Mouse (Mus musculus) kidney, embryonic 16.5 days (tissue): ENCODE results near the gene Nr0b2. TPM values are rescaled to one million over a fixed set of nuclear protein-coding genes. Genes with fewer than 3 reads are reported as not detected.

ENCODE experiments used
- ATAC-seq: fragments of 200-750 bp; cut with Nextera tagmentation; 2 replicates; pipeline ENCODE4 v1.8.0; 2017; ENCODE audit warnings: moderate TSS enrichment; ENCODE audit not compliant: low FRiP score, low TSS enrichment
- H3K27ac ChIP-seq: fragments of 300-500 bp; sonication (generic); 2 replicates; pipeline ENCODE4 v1.5.1; 2014; ENCODE audit warnings: low read length
- H3K27me3 ChIP-seq: fragments of 300-500 bp; sonication (generic); 2 replicates; pipeline ENCODE4 v1.6.1; 2014; ENCODE audit warnings: low read length, control low read depth, mixed read lengths; ENCODE audit not compliant: insufficient read depth
- H3K36me3 ChIP-seq: fragments of 300-500 bp; sonication (generic); 2 replicates; pipeline ENCODE4 v1.6.1; 2014; ENCODE audit warnings: low read length, control low read depth, mixed read lengths; ENCODE audit not compliant: insufficient read depth
- H3K4me1 ChIP-seq: fragments of 300-500 bp; sonication (generic); 2 replicates; pipeline ENCODE4 v1.6.1; 2014; ENCODE audit warnings: low read length, control low read depth, mixed read lengths; ENCODE audit not compliant: insufficient read depth
- H3K4me2 ChIP-seq: fragments of 300-500 bp; sonication (generic); replicated peaks from 2 replicates; pipeline ENCODE4 v1.6.1; 2014; ENCODE audit warnings: low read depth, low read length
- H3K4me3 ChIP-seq: fragments of 300-500 bp; sonication (generic); 2 replicates; pipeline ENCODE4 v1.5.1; 2014; ENCODE audit warnings: mild to moderate bottlenecking, low read length
- H3K9ac ChIP-seq: fragments of 300-500 bp; sonication (generic); replicated peaks from 2 replicates; pipeline ENCODE4 v1.6.1; 2014; ENCODE audit warnings: low read length
- H3K9me3 ChIP-seq: fragments of 300-500 bp; sonication (generic); 2 replicates; pipeline ENCODE4 v1.6.1; 2016; ENCODE audit warnings: low read length, control low read depth
- WGBS: fragments of 180-500 bp; shearing (Covaris S2); extraction: QIAGEN DNeasy Blood & Tissue Kit; methylation state at CpG from one replicate; pipeline ENCODE4 v1.1.7; 2014; 5-methylcytosine and 5-hydroxymethylcytosine counted together
- microRNA-seq: library from miRNA; unstranded; fragments of <30 nt; microRNA quantifications from one replicate; pipeline ENCODE4, GENCODE M21; 2016
- polyA plus RNA-seq: library from polyadenylated mRNA; unstranded; fragments of >200 nt; fragmentation: Nextera tagmentation; extraction: Ambion mirVana; gene quantifications from 2 replicates; pipeline ENCODE4 v1.2.1, GENCODE M21; 2015

Gene Nr0b2
- polyA plus RNA-seq, 1 experiment from 2014 or later, result 0.97 TPM

DNA sequence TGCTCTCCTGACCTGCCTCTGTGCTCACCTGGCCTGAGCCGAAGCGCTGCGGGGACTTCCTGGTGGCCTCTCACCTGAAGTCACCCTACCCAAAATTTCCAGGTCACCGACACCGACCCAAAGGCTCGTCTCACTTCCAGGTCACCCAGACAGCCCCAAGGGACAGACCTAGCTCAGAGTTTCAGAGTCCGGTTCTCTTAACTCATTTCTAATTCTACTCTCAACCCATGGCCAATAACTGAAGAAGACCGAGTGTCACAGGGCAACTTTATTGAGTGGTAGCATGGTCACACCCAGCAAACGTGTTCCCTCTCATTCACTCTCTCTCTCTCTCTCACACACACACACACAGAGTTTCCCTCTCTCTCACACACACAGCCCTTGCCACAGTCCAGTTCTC lies 47.1 kb downstream of the Nr0b2 start:
- peak overlapping the region; percentile 92 for H3K4me2 ChIP-seq
- H3K27me3 ChIP-seq, result peaks cover 23% of the 10 kb centered on the region
- peak overlapping the region; percentile 67 for H3K4me3 ChIP-seq
- ATAC-seq, result no peak
- no peaks in the 10 kb centered on the region for H3K9me3 ChIP-seq
- peaks cover 28% of the 10 kb centered on the region for H3K4me1 ChIP-seq
- H3K9ac ChIP-seq, result peak overlapping the region; percentile 54; the same call in 1 of the 2 replicates
- H3K27ac ChIP-seq, result 0 out of 2 replicates have a peak overlapping the region, but pooled peaks have one; percentile 8
- peaks cover 4% of the 10 kb centered on the region for H3K36me3 ChIP-seq
- 9% methylated on average over 9 of the region's 9 CpGs for WGBS

GRCm38 (mm10) chr4:133601721-133602218 lies 48.6 kb downstream of the Nr0b2 start, which contains the start of gene Sfn:
TSS of gene Sfn (minus strand) at chr4:133602168.
- Histone ChIP-seq H3K4me1 (peaks cover 28% of the 10 kb centered on the region), H3K27me3 (peaks cover 23% of the 10 kb centered on the region), H3K27ac (no peak within 1 kb of the TSS), H3K36me3 (peaks cover 15% of the 10 kb centered on the region), H3K4me2 (peak within 1 kb of the TSS; percentile 57), H3K9ac (peak within 1 kb of the TSS; percentile 53), H3K9me3 (no peaks in the 10 kb centered on the region), H3K4me3 (peak within 1 kb of the TSS; percentile 39)
- WGBS, result 2% methylated on average over 16 of the region's 16 CpGs
- peak; percentile 46; the same call in 1 of the 2 replicates for ATAC-seq

DNA sequence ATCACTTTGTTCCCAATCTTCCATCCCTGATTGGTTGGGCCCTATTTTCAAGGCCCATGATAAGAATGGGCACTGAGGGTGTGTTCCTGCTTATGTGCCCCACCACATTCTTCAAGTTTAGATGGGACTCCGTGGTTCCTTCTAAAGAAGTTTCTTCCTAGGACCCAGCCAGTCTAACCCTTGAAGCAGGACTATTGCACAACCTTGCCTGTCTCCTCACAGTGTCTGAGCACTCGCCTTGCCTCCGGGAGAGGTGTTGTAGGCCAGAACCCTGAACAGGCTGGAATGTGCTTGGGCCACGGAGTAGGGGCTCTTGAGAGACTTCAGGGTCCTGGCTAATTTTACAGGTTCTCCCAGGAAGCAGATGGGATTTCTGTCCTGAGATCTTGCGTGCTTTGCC lies 49.9 kb downstream of the Nr0b2 start:
- H3K4me3 ChIP-seq, result no peak overlapping the region
- WGBS, result 90% methylated on average over 5 of the region's 5 CpGs
- peaks cover 15% of the 10 kb centered on the region for H3K36me3 ChIP-seq
- peaks cover 28% of the 10 kb centered on the region for H3K4me1 ChIP-seq
- no peak overlapping the region for H3K9ac ChIP-seq
- no peak overlapping the region for H3K4me2 ChIP-seq
- H3K27me3 ChIP-seq, result peaks cover 23% of the 10 kb centered on the region
- no peak for ATAC-seq
- H3K9me3 ChIP-seq, result no peaks in the 10 kb centered on the region
- no peak overlapping the region for H3K27ac ChIP-seq

GRCm38 (mm10) chr4:133604175-133604574 lies 51.0 kb downstream of the Nr0b2 start:
- no peak for ATAC-seq
- Histone ChIP-seq H3K4me2 (no peak overlapping the region), H3K27me3 (peaks cover 22% of the 10 kb centered on the region), H3K4me3 (no peak overlapping the region), H3K4me1 (peaks cover 18% of the 10 kb centered on the region), H3K27ac (no peak overlapping the region), H3K9me3 (no peaks in the 10 kb centered on the region), H3K9ac (no peak overlapping the region), H3K36me3 (peaks cover 22% of the 10 kb centered on the region)
- WGBS, result 82% methylated on average over 7 of the region's 7 CpGs

DNA sequence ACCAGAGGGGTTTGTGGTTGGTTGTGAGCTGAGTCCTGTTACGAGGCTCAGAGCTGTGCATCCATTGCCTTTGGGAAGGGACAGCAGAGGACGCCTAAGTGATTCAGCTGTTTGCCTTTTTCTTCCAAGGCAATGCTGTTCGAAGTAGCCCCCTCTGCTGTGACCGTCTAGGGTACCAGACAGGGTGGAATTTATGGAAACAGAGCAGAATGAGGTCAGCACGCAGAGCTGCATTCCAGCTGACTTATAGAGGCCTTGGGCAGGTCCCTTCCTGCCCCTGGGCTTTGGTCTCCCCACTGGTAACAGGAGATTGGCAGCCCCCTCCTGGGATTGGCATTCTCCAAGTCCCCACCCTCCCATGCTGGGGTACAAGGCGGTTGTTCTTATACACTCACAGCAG lies 51.7 kb downstream of the Nr0b2 start:
- H3K27ac ChIP-seq, result no peak overlapping the region
- ATAC-seq, result no peak
- H3K4me3 ChIP-seq, result no peak overlapping the region
- H3K4me1 ChIP-seq, result peaks cover 14% of the 10 kb centered on the region
- no peaks in the 10 kb centered on the region for H3K9me3 ChIP-seq
- H3K9ac ChIP-seq, result no peak overlapping the region
- 58% methylated on average over 6 of the region's 6 CpGs for WGBS
- H3K4me2 ChIP-seq, result no peak overlapping the region
- peaks cover 22% of the 10 kb centered on the region for H3K36me3 ChIP-seq
- peaks cover 18% of the 10 kb centered on the region for H3K27me3 ChIP-seq

DNA sequence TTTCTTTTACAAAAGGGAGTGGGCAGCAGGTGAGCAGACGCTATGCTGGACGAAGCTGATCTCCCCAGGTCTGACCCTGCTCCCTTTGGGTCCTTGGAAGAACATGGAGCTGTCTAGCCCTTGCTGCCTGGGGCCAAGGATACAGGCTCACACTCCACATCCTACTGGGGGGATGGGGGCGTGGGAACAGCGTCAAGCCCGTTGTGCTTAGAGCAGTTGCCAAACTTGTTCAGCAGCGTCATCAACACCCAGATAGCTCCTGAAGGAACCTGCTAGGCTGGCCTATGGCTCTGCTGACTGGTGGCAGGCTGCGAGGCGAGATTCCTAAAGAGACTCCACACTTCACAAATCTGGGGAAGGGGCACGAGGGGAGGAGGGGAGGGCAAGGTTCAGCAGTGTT lies 52.2 kb downstream of the Nr0b2 start:
- Histone ChIP-seq H3K9ac (0 out of 2 replicates have a peak overlapping the region, but pooled peaks have one; percentile 31), H3K36me3 (peaks cover 22% of the 10 kb centered on the region), H3K4me3 (no peak overlapping the region), H3K27ac (peak overlapping the region; percentile 58), H3K9me3 (no peaks in the 10 kb centered on the region), H3K4me1 (peaks cover 10% of the 10 kb centered on the region), H3K4me2 (no peak overlapping the region), H3K27me3 (peaks cover 13% of the 10 kb centered on the region)
- WGBS, result 60% methylated on average over 9 of the region's 9 CpGs
- ATAC-seq, result no peak

Small RNAs within 50 kb of the gene (microRNA-seq; reads per million reads assigned to microRNA genes)
- gene Gm23158, result not detected

Other genes starting within 250 kb of the Nr0b2 start
- gene Wdtc1, start 199.9 kb upstream of the Nr0b2 start, polyA plus RNA-seq, result 12.9 and 14.4 TPM in 2 replicates
- gene Slc9a1, start 183.7 kb upstream of the Nr0b2 start, polyA plus RNA-seq, result 9.5 and 10.7 TPM in 2 replicates
- 1.6 TPM in 2 replicates for gene Tent5b, start 73.2 kb upstream of the Nr0b2 start, polyA plus RNA-seq
- 0.41 and 0.75 TPM in 2 replicates for gene Trnp1, start 54.8 kb upstream of the Nr0b2 start, polyA plus RNA-seq
- 26.9 and 29.6 TPM in 2 replicates for gene Kdf1, start 34.4 kb upstream of the Nr0b2 start, polyA plus RNA-seq
- gene Nudc, start 7.4 kb upstream of the Nr0b2 start, polyA plus RNA-seq, result 293 and 321 TPM in 2 replicates
- gene Gpatch3, start 21.4 kb downstream of the Nr0b2 start, polyA plus RNA-seq, result 7.5 and 8.3 TPM in 2 replicates
- 20.9 and 21.0 TPM in 2 replicates for gene Gpn2, start 31.0 kb downstream of the Nr0b2 start, polyA plus RNA-seq
- gene Sfn, start 48.8 kb downstream of the Nr0b2 start, polyA plus RNA-seq, result 20.7 and 21.4 TPM in 2 replicates
- gene Zdhhc18, start 96.8 kb downstream of the Nr0b2 start, polyA plus RNA-seq, result 2.4 and 4.4 TPM in 2 replicates
- gene Pigv, start 119.3 kb downstream of the Nr0b2 start, polyA plus RNA-seq, result 19.2 and 22.7 TPM in 2 replicates
- gene Arid1a, start 203.4 kb downstream of the Nr0b2 start, polyA plus RNA-seq, result 30.5 and 35.0 TPM in 2 replicates